Mouse (Mus musculus) forebrain, embryonic 16.5 days (tissue): ENCODE measurements around the gene Pibf1. TPM values are rescaled to one million over a fixed set of nuclear protein-coding genes. Genes with fewer than 3 reads are reported as not detected.
A peak's percentile ranks its signal among the peaks of the same experiment; 100 is the strongest.

Experiments used
- ATAC-seq: fragments of 200-750 bp; cut with Nextera tagmentation; 2 replicates; pipeline ENCODE4 v1.8.0; 2017; ENCODE audit warnings: mild to moderate bottlenecking, moderate library complexity
- H3K27ac ChIP-seq: fragments of 300-500 bp; sonication (generic); 2 replicates; pipeline ENCODE4 v1.5.1; 2014; ENCODE audit warnings: low read length, control low read depth
- H3K27me3 ChIP-seq: fragments of 300-500 bp; sonication (generic); replicated peaks from 2 replicates; pipeline ENCODE4 v1.6.1; 2014; ENCODE audit warnings: low read length; ENCODE audit not compliant: control insufficient read depth, insufficient read depth
- H3K36me3 ChIP-seq: fragments of 300-500 bp; sonication (generic); 2 replicates; pipeline ENCODE4 v1.6.1; 2014; ENCODE audit not compliant: control insufficient read depth, insufficient read depth
- H3K4me1 ChIP-seq: fragments of 300-500 bp; sonication (generic); replicated peaks from 2 replicates; pipeline ENCODE4 v1.6.1; 2014; ENCODE audit warnings: low read length; ENCODE audit not compliant: control insufficient read depth, insufficient read depth
- H3K4me2 ChIP-seq: fragments of 300-500 bp; sonication (generic); 2 replicates; pipeline ENCODE4 v1.6.1; 2014; ENCODE audit warnings: mild to moderate bottlenecking, low read length, control low read depth
- H3K4me3 ChIP-seq: fragments of 300-500 bp; sonication (generic); replicated peaks from 2 replicates; pipeline ENCODE4 v1.5.1; 2014; ENCODE audit warnings: mild to moderate bottlenecking, low read length, control low read depth
- H3K9ac ChIP-seq: fragments of 300-500 bp; sonication (generic); replicated peaks from 2 replicates; pipeline ENCODE4 v1.6.1; 2014; ENCODE audit warnings: low read depth, low read length, control low read depth
- H3K9me3 ChIP-seq: fragments of 300-500 bp; sonication (generic); 2 replicates; pipeline ENCODE4 v1.6.1; 2016; ENCODE audit warnings: low read length; ENCODE audit not compliant: control insufficient read depth
- WGBS: fragments of 180-500 bp; shearing (Covaris S2); extraction: QIAGEN DNeasy Blood & Tissue Kit; methylation state at CpG from one replicate; pipeline ENCODE4 v1.1.7; 2014; 5-methylcytosine and 5-hydroxymethylcytosine counted together
- polyA plus RNA-seq: library from polyadenylated mRNA; unstranded; fragments of >200 nt; fragmentation: Nextera tagmentation; extraction: Ambion mirVana; gene quantifications from 2 replicates; pipeline ENCODE4 v1.2.1, GENCODE M21; 2015

Gene Pibf1
- polyA plus RNA-seq, 1 experiment from 2014 or later = 22.8 TPM

DNA sequence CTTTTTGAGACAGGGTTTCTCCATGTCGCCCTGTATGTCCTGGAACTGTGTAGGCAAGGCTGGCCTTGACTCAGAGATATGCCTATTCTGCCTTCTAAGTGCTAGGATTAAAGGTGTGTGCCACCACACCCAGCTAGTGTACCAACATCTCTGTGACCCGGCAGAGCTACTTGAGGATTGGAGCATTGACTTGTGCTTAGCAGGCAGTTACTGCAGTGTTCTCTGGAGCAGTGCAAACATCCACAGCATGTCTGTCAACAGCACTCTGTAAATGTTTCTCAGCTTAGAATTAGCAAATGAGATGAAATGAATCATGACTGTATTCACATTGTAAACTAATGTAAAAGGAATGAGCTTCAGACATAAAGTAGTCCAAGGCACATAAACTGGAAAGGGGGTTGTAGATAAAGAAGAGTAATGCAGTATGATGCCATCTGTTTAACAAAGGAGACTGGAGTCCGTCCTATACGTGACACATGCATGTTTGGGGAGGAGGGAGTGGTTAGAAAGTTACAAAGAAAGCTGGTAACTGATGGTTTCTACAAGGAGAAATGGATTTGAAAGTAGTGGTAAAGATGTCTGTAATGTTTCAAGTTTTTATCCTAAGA is 75.0 kb downstream of the Pibf1 start:
- Histone ChIP-seq H3K36me3 (0 out of 2 replicates have a peak, but pooled peaks cover 2% of the 10 kb centered on the region), H3K4me3 (no peak overlapping the region), H3K27ac (no peak overlapping the region), H3K9ac (no peak overlapping the region), H3K4me2 (no peak overlapping the region), H3K27me3 (no peaks in the 10 kb centered on the region), H3K9me3 (no peaks in the 10 kb centered on the region), H3K4me1 (no peaks in the 10 kb centered on the region)
- WGBS = 77% methylated on average over 4 of the region's 4 CpGs
- no peak for ATAC-seq

DNA sequence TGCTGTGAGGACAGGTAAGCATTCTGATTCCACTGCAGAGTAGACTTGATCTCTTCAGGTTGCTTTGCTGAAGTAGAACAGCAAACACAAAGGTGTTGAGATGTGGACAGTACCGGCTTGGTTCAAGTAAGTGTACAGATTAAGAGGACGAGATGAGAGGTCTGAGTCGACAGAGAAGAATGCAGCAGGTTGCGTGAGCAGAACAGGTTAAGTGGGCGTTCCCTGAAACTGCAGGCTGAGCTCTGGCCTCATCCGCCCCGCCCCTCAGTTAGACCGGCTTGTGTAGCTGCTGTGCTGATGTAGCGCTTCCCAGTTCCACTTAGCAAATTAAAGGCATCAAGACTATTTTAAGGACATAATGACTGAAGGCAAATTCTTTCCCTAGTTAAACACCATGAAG is 77.3 kb downstream of the Pibf1 start:
- 41% methylated on average over 9 of the region's 9 CpGs for WGBS
- no peak overlapping the region for H3K27ac ChIP-seq
- no peak overlapping the region for H3K4me2 ChIP-seq
- H3K4me3 ChIP-seq = no peak overlapping the region
- H3K4me1 ChIP-seq = no peaks in the 10 kb centered on the region
- no peaks in the 10 kb centered on the region for H3K9me3 ChIP-seq
- no peaks in the 10 kb centered on the region for H3K27me3 ChIP-seq
- no peak for ATAC-seq
- no peak overlapping the region for H3K9ac ChIP-seq
- peaks cover 5% of the 10 kb centered on the region; the same call in 1 of the 2 replicates for H3K36me3 ChIP-seq

DNA sequence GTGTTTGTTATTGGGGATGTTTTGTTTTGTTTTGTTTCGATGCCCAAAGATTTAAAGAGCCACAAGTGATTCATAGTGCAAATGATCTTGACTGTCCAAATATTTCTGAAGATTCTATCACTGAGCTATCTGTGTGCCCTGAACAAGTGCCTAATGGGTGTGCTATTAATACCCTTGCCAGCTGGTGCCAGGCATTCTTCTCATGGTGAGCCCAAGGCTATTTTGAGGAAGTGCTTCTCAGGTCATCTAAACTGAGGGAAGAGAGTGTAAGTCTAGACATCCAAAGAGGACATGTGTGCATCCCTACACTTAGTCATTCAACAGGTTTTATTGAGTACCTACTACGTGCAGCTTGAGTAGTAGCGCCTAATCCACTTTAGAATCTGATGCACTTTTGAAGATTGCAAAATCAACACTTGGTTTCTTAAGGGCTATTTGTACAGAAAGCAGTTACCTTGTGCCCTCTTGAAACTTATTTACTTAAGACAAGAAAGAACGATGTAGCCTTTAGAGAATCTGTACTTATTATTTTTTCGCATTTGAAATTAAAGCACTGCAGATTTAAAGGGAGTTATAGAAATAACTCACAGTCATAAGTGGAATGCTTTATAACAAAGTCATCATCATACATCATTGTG is 91.0 kb downstream of the Pibf1 start:
- Histone ChIP-seq H3K36me3 (peaks cover 3% of the 10 kb centered on the region), H3K9ac (no peak overlapping the region), H3K9me3 (no peaks in the 10 kb centered on the region), H3K4me3 (no peak overlapping the region), H3K4me1 (no peaks in the 10 kb centered on the region), H3K27me3 (no peaks in the 10 kb centered on the region), H3K4me2 (no peak overlapping the region), H3K27ac (no peak overlapping the region)
- ATAC-seq = no peak
- WGBS = 97% methylated on average over 5 of the region's 5 CpGs

DNA sequence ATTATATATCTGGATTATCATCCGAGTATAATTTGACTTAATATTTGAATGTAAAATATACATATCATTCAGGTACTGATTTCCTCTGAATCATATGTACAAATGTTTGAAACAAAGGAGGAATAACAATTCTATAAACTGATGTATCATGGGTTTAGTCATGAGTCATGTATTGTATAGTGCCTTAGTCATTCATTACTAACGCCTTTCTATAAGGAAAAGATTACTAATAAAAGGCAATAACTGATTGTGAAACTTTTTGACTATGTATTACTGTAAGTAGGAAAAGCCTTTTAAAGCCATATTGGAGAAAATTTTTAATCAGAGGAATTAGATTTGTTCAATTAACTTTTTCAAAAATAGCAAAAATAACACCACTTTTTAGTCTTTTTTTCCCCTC is 106.6 kb downstream of the Pibf1 start:
- WGBS = 93% methylated on average over 2 of the region's 2 CpGs
- H3K4me1 ChIP-seq = no peaks in the 10 kb centered on the region
- no peaks in the 10 kb centered on the region for H3K27me3 ChIP-seq
- H3K36me3 ChIP-seq = no peaks in the 10 kb centered on the region
- H3K9ac ChIP-seq = no peak overlapping the region
- no peak for ATAC-seq
- no peaks in the 10 kb centered on the region for H3K9me3 ChIP-seq
- no peak overlapping the region for H3K4me2 ChIP-seq
- no peak overlapping the region for H3K27ac ChIP-seq
- H3K4me3 ChIP-seq = no peak overlapping the region

DNA sequence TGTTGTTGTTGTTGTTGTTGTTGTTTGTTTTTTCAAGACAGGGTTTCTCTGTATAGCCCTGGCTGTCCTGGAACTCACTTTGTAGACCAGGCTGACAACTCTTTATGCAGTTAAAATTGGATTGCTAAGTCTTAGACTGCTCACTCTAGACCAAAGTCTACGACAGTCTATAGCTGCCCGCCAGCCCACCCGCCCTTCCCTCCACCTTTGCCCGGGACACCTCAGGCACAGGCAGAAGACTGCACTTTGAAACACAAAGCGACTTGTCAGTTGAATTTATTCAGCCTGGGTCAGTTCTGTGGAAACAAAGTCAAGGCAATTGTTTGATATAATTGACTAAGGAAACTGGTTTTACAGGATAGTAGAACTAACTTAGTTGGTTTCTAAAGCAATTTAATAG is 107.4 kb downstream of the Pibf1 start:
- Histone ChIP-seq H3K4me2 (no peak overlapping the region), H3K9ac (no peak overlapping the region), H3K4me3 (no peak overlapping the region), H3K36me3 (peaks cover 4% of the 10 kb centered on the region; the same call in 1 of the 2 replicates), H3K9me3 (no peaks in the 10 kb centered on the region), H3K27me3 (no peaks in the 10 kb centered on the region), H3K27ac (no peak overlapping the region), H3K4me1 (no peaks in the 10 kb centered on the region)
- 90% methylated on average over 5 of the region's 5 CpGs for WGBS
- ATAC-seq = no peak

DNA sequence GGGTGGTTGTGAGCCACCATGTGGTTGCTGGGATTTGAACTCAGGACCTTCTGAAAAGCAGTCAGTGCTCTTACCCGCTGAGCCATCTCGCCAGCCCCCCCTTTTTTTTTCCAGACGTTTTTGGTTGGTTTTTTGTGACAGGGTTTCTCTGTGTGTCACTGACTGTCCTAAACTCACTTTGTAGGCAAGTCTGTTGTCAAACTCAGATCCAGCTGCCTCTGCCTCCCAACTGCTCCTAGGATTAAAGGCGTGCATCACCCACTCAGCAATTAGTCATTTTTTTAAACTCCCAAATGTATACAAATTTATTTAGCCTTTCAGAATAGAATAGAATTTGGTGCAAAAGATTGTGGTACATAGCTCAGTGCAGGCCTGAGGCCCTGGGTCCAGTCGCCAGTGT is 111.2 kb downstream of the Pibf1 start:
- Histone ChIP-seq H3K4me2 (no peak overlapping the region), H3K4me1 (no peaks in the 10 kb centered on the region), H3K36me3 (peaks cover 4% of the 10 kb centered on the region; the same call in 1 of the 2 replicates), H3K9ac (no peak overlapping the region), H3K9me3 (no peaks in the 10 kb centered on the region), H3K27me3 (no peaks in the 10 kb centered on the region), H3K27ac (no peak overlapping the region), H3K4me3 (no peak overlapping the region)
- 86% methylated on average over 5 of the region's 5 CpGs for WGBS
- ATAC-seq = no peak

DNA sequence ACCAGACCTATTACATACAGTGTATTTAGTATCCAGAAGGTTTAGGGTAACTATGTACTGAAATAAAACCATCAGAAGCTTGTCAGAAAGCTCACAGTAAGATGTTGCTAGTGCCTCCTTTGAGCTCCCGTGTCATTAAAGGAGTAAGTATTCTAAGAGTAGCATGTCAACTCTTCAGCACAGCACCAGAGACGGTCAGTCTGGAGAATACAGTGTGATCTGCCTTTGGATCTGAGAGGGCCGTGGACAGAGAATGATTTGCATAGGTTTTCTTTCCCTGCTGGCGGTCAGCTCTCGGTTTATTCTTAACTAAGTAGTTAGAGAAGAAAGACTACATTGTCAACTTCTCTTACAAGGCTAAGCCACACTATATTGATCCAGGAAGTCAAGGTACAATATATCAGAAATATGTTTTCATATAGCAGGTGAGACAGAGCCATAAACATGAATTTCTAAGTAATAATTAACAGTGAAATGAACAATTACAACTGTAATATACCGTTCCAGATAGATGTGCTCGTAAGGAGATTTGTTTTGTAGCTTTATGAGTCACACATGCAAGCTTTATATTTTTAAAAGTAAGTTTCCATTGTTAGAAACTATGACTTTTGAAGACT is 119.3 kb downstream of the Pibf1 start:
- WGBS = 79% methylated on average over 7 of the region's 7 CpGs
- H3K9ac ChIP-seq = no peak overlapping the region
- H3K27me3 ChIP-seq = no peaks in the 10 kb centered on the region
- H3K4me2 ChIP-seq = no peak overlapping the region
- no peak for ATAC-seq
- 0 out of 2 replicates have a peak, but pooled peaks cover 2% of the 10 kb centered on the region for H3K36me3 ChIP-seq
- H3K4me1 ChIP-seq = peaks cover 4% of the 10 kb centered on the region; the same call in 1 of the 2 replicates
- no peaks in the 10 kb centered on the region for H3K9me3 ChIP-seq
- H3K27ac ChIP-seq = no peak overlapping the region
- no peak overlapping the region for H3K4me3 ChIP-seq

DNA sequence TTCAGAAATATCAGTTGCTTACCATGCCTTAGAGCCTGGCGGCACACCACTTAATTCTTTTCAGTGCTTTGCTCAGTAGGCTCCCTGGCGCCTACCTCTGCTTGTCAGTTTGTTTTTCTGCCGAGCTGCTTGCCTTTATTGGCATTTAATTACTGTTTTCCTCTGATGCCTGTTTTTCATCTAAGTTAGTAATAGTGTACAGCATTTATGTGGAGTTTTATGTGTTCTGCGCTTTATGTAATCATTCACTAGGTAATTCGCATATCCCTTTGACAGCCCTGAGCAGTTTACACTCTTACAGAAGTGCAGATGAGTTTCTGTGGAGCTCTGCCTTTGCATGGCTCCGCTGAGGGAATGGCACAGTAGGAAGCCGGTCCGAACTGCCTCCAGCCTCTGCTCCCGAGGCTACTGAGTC is 120.5 kb downstream of the Pibf1 start:
- WGBS = 6% methylated on average over 9 of the region's 9 CpGs
- peaks cover 4% of the 10 kb centered on the region; the same call in 1 of the 2 replicates for H3K4me1 ChIP-seq
- H3K4me3 ChIP-seq = no peak overlapping the region
- H3K27ac ChIP-seq = no peak overlapping the region
- H3K9ac ChIP-seq = no peak overlapping the region
- no peaks in the 10 kb centered on the region for H3K9me3 ChIP-seq
- ATAC-seq = peak; percentile 74
- H3K4me2 ChIP-seq = no peak overlapping the region
- H3K27me3 ChIP-seq = no peaks in the 10 kb centered on the region
- 0 out of 2 replicates have a peak, but pooled peaks cover 2% of the 10 kb centered on the region for H3K36me3 ChIP-seq

DNA sequence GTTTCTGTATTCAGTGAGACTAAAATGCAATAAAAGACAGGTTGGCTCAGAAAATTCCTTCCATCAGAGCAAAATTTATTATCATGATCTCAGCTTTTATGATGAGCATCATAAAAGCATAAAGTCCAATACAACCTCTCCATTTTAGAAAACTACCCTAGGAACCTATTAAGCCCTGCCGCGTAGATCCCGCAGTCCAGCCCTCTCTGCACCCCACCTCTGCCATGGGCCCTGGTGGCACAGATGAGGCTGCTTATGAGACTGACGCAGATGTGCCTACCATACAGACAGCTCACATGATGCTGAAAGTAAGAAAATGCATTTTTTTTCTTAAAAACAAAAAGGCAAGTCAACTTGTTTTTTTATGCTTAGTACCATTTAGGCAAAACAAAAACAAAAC is 126.7 kb downstream of the Pibf1 start:
- H3K4me3 ChIP-seq = no peak overlapping the region
- no peak overlapping the region for H3K27ac ChIP-seq
- no peak overlapping the region for H3K9ac ChIP-seq
- no peaks in the 10 kb centered on the region for H3K27me3 ChIP-seq
- no peak for ATAC-seq
- no peaks in the 10 kb centered on the region for H3K4me1 ChIP-seq
- 97% methylated on average over 4 of the region's 4 CpGs for WGBS
- H3K4me2 ChIP-seq = no peak overlapping the region
- H3K36me3 ChIP-seq = no peaks in the 10 kb centered on the region
- no peaks in the 10 kb centered on the region for H3K9me3 ChIP-seq
